Mouse (Mus musculus) lung, postnatal 0 days (tissue): Measurements from ENCODE around the gene Slc30a6.
"Not testable (repeated sequence)": the region's sequence is repeated elsewhere in the genome, so short reads cannot be mapped to it uniquely, and the experiment has no call there.

Experiments used
- CTCF ChIP-seq: IDR thresholded peaks from 2 replicates; pipeline ENCODE4 v1.5.1; 2016; ENCODE audit warnings: antibody characterized with exemption, mild to moderate bottlenecking
- EP300 ChIP-seq: IDR thresholded peaks from 2 replicates; pipeline ENCODE4 v1.6.1; 2016; ENCODE audit warnings: antibody characterized with exemption, mild to moderate bottlenecking, control low read depth

GRCm38 (mm10) chr17:74470133-74470532 lies 74.7 kb downstream of the Slc30a6 start:
- TF ChIP-seq CTCF, EP300: not testable (repeated sequence)
